Mouse (Mus musculus): ENCODE data around the gene Pou3f3.

DNA sequence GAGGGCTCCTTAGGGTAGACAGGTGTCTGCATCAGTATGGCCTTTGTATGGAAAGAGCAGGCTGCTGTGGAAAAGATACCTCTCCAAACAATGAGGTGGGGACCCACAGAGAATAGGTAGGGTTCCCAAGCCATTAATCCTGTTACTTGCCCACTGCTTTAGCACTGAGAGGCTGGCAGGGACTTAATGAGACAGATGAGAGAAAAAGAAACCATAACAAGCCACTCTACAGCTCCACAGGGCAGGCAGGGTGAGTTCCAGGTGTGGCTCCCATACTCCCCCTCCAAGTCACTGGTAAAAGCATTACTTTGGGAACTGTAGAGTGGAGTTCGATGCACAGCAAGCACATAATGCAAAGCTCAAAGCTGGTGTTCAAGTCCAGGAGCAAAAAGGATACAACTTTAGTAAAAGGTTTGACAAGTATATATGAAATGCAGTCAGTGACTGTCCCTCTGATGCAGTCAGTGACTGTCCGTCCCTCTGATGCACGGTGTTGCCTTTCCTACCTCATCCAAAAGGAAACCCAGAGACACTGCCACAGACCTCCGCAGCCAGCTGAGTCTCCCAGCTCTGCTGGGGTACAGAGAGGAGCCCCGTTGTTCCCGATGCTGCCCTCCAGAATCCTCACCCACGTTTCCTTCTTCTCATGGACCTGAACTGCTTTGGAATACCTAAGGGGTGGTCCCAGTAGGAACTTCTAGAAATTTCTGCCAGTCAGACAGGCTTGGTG is 14.0 kb downstream of the Pou3f3 start:
- TF ChIP-seq CTCF (IDR thresholded peaks at IDR 0.05; ENCODE audit: borderline replicate concordance, insufficient read depth, low read length) (no peak), POLR2A (IDR thresholded peaks at IDR 0.05; ENCODE audit: low read depth, low read length) (no peak)
